Mouse (Mus musculus) megakaryocyte-erythroid progenitor cell, adult 5 weeks (primary cell): Measurements from ENCODE around the gene Mrps14. TPM values are rescaled to one million over a fixed set of nuclear protein-coding genes. Genes with fewer than 3 reads are reported as not detected.

Experiments used
- polyA plus RNA-seq: library from polyadenylated mRNA; stranded (reverse); fragments of >175 nt; gene quantifications from 2 replicates; pipeline ENCODE4 v1.2.3, GENCODE M21; 2012

Mrps14 gene
- 0.97 and 1.0 TPM in 2 replicates for polyA plus RNA-seq

GRCm38 (mm10) chr1:160194529-160195336, at the start of gene Mrps14:
Gene Mrps14, plus strand, starts transcription at chr1:160195215.

GRCm38 (mm10) chr1:160153480-160153879, 41.5 kb upstream of the Mrps14 start, which contains the start of gene Tnn:
Gene Tnn, minus strand, starts transcription at chr1:160153580.

DNA sequence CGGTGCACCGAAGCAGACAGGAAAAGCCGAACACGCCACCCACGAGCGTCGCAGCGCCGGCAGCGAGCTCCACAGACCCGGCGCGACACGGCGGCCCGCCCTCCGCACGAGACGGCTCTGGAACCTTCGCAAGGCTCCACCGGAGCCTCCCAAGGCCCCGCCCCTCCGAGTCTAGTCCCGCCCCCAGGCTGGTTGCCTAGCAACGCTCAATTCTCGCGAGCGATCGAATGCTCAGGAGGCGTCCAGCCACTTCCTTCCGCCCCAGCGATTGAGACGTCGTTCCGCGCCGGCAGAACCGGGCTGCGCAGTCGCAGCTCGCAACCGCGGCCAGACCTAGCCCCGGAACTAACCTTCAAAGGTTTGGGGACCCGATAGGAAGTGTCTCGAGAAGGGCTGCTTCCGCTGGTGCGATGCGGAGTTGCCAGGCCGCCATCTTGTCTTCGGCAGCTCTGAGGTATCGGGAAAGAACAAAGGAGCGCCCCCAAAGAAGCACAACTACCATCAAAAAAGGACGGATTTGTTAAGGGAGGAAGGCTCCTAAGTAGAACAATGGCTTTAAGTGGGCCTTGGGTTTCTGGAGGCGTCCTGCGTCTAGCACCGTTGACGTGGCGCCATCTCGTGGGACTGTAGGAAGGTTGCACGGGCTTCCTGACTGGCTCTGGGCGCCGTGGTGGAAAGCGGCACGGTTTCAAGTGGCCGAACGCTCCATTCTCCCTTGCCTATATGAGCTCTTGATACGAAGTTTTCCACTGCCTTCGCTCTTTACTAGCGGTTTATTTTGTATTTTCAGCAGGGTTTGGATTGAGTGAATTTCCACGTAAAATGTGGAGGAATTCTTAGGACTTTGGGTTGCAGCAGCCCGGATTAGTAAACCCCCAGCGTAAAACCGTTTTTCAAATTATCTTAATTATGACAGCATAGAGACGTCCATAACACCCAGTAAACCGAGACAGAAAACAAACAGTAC, 18.0 kb downstream of the Mrps14 start, which contains the start of gene Cacybp:
Cacybp (minus strand) TSS at position 173 of the 967 bp plus-strand sequence.

Other genes with a start within 250 kb of the Mrps14 start
- 12.9 and 20.4 TPM in 2 replicates for gene 4930523C07Rik, start 150.8 kb upstream of the Mrps14 start, polyA plus RNA-seq
- gene Tnn, start 41.6 kb upstream of the Mrps14 start, polyA plus RNA-seq: not detected in 2 replicates
- gene Cacybp, start 17.7 kb downstream of the Mrps14 start, polyA plus RNA-seq: 124 and 127 TPM in 2 replicates